Mouse (Mus musculus) liver, embryonic 15.5 days (tissue): ENCODE measurements around the gene Snapc3. TPM values are rescaled to one million over a fixed set of nuclear protein-coding genes. Genes with fewer than 3 reads are reported as not detected.

Source experiments
- ATAC-seq: fragments of 200-750 bp; cut with Nextera tagmentation; 2 replicates; pipeline ENCODE4 v1.8.0; 2017; ENCODE audit warnings: moderate number of reproducible peaks, mild to moderate bottlenecking, moderate library complexity; ENCODE audit not compliant: insufficient read depth
- H3K27ac ChIP-seq: fragments of 300-500 bp; sonication (generic); replicated peaks from 2 replicates; pipeline ENCODE4 v1.5.1; 2015; ENCODE audit warnings: mild to moderate bottlenecking, inconsistent platforms
- H3K27me3 ChIP-seq: fragments of 300-500 bp; sonication (generic); 2 replicates; pipeline ENCODE4 v1.6.1; 2015; ENCODE audit warnings: mild to moderate bottlenecking, inconsistent platforms
- H3K36me3 ChIP-seq: fragments of 300-500 bp; sonication (generic); replicated peaks from 2 replicates; pipeline ENCODE4 v1.6.1; 2015; ENCODE audit warnings: moderate library complexity, mild to moderate bottlenecking, inconsistent platforms
- H3K4me1 ChIP-seq: fragments of 300-500 bp; sonication (generic); replicated peaks from 2 replicates; pipeline ENCODE4 v1.6.1; 2015; ENCODE audit warnings: inconsistent platforms
- H3K4me2 ChIP-seq: fragments of 300-500 bp; sonication (generic); 2 replicates; pipeline ENCODE4 v1.6.1; 2015; ENCODE audit warnings: moderate library complexity, mild to moderate bottlenecking, inconsistent platforms
- H3K4me3 ChIP-seq: fragments of 300-500 bp; sonication (generic); replicated peaks from 2 replicates; pipeline ENCODE4 v1.5.1; 2015; ENCODE audit warnings: mild to moderate bottlenecking, inconsistent platforms
- H3K9ac ChIP-seq: fragments of 300-500 bp; sonication (generic); 2 replicates; pipeline ENCODE4 v1.6.1; 2015; ENCODE audit warnings: moderate library complexity, mild to moderate bottlenecking, inconsistent platforms
- H3K9me3 ChIP-seq: fragments of 300-500 bp; sonication (generic); replicated peaks from 2 replicates; pipeline ENCODE4 v1.6.1; 2016; ENCODE audit warnings: inconsistent platforms
- WGBS: fragments of 180-500 bp; shearing (Covaris S2); methylation state at CpG from one replicate; pipeline ENCODE4 v1.1.7; 2015; ENCODE audit warnings: mixed read lengths; ENCODE audit not compliant: insufficient replicate concordance; 5-methylcytosine and 5-hydroxymethylcytosine counted together
- polyA plus RNA-seq: library from polyadenylated mRNA; unstranded; fragments of >200 nt; fragmentation: Nextera tagmentation; extraction: Ambion mirVana; gene quantifications from 2 replicates; pipeline ENCODE4 v1.2.1, GENCODE M21; 2015

The Snapc3 gene
- polyA plus RNA-seq, 1 experiment from 2014 or later = 8.6 TPM

- peak overlapping the region; percentile 96 for H3K4me3 ChIP-seq
- no peak for ATAC-seq
- peak overlapping the region; percentile 89; the same call in 1 of the 2 replicates for H3K9ac ChIP-seq
- no peaks in the 10 kb centered on the region for H3K27me3 ChIP-seq
- WGBS = 54% methylated on average over 2 of the region's 2 CpGs
- H3K27ac ChIP-seq = no peak overlapping the region
- 0 out of 2 replicates have a peak, but pooled peaks cover 3% of the 10 kb centered on the region for H3K36me3 ChIP-seq
- peaks cover 18% of the 10 kb centered on the region for H3K4me1 ChIP-seq
- H3K9me3 ChIP-seq = no peaks in the 10 kb centered on the region
- H3K4me2 ChIP-seq = peak overlapping the region; percentile 82
Measured at GRCm38 (mm10) chr4:83418781-83419180, 1.3 kb downstream of the Snapc3 start.

DNA sequence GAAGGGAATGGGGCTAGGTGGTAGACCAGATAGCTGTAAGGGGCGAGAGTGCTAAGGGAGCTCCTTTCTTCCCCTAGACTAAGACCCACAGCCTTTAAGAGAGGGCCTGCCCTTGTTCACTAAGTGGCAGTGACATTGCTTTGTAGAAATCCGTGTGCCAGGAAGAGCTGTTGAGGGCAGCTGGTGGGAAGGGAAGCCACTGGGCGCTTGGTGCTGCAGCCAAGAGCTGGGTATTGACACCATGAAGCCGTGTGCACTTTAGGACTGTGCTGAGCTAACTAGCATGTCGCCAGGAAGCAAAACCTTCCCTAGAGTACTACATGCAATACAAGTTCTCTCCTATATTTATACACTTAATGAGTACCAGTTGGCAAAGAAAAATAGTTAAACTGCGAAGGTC is 6.1 kb downstream of the Snapc3 start:
- no peak for ATAC-seq
- peaks cover 28% of the 10 kb centered on the region for H3K36me3 ChIP-seq

DNA sequence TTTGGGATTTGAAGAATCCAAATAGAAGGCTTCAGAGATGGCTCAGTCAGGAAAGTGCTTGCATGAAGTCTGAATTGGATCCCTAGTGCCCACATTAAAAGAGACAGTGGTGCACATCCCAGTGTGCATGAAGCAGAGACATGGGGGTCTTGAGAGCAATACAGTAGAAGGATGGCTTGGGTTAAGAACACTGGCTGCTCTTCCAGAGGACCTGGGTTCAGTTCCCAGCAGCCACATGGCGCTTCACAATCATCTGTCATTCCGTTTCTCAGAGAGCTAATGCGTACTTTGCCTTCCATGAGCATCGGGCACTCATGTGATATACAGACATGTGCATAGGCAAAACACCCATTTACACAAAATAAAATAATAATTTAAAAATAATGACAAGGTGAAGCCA is 7.6 kb downstream of the Snapc3 start:
- 83% methylated on average over 4 of the region's 4 CpGs for WGBS
- no peak for ATAC-seq
- H3K9ac ChIP-seq = no peak overlapping the region
- H3K27me3 ChIP-seq = no peaks in the 10 kb centered on the region
- no peak overlapping the region for H3K4me2 ChIP-seq
- no peak overlapping the region for H3K4me3 ChIP-seq
- H3K4me1 ChIP-seq = no peaks in the 10 kb centered on the region
- no peaks in the 10 kb centered on the region for H3K9me3 ChIP-seq
- no peak overlapping the region for H3K27ac ChIP-seq
- peaks cover 38% of the 10 kb centered on the region for H3K36me3 ChIP-seq

More for the DNA sequence above, 6.1 kb downstream of the Snapc3 start:
- H3K4me1 ChIP-seq = peaks cover 7% of the 10 kb centered on the region
- H3K27me3 ChIP-seq = no peaks in the 10 kb centered on the region
- H3K4me2 ChIP-seq = no peak overlapping the region
- H3K4me3 ChIP-seq = no peak overlapping the region
- H3K9me3 ChIP-seq = no peaks in the 10 kb centered on the region
- no peak overlapping the region for H3K27ac ChIP-seq
- H3K9ac ChIP-seq = no peak overlapping the region
- 83% methylated on average over 6 of the region's 6 CpGs for WGBS

- H3K27ac ChIP-seq = no peak overlapping the region
- peaks cover 46% of the 10 kb centered on the region for H3K36me3 ChIP-seq
- no peak overlapping the region for H3K4me3 ChIP-seq
- no peaks in the 10 kb centered on the region for H3K27me3 ChIP-seq
- WGBS = 85% methylated on average over 7 of the region's 7 CpGs
- ATAC-seq = no peak
- no peaks in the 10 kb centered on the region for H3K4me1 ChIP-seq
- H3K4me2 ChIP-seq = no peak overlapping the region
- no peak overlapping the region for H3K9ac ChIP-seq
- no peaks in the 10 kb centered on the region for H3K9me3 ChIP-seq
Measured at GRCm38 (mm10) chr4:83427141-83427540, 9.6 kb downstream of the Snapc3 start.

DNA sequence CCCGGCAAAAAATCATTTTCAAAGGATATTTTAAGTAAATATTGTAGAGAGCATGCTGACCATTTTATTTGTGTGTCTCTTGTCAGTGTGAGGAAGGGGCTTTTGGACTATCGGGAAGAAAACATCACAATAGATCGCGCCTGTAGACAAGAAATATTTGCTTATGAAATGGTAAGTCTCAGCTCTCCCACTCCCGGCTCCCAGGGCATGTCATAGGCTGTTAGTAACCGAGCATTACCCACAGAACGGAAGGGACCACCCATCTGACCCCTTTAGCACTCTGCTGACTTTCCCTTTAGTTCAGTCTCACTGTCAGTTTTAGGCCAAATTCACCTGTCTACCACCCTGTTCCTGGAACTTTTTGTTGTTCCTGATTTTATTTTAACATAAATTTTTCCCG is 10.2 kb downstream of the Snapc3 start:
- no peak for ATAC-seq
- Histone ChIP-seq H3K4me3 (no peak overlapping the region), H3K9me3 (no peaks in the 10 kb centered on the region), H3K27ac (no peak overlapping the region), H3K4me2 (no peak overlapping the region), H3K9ac (no peak overlapping the region), H3K4me1 (no peaks in the 10 kb centered on the region), H3K27me3 (no peaks in the 10 kb centered on the region), H3K36me3 (peaks cover 51% of the 10 kb centered on the region)
- 82% methylated on average over 8 of the region's 8 CpGs for WGBS

GRCm38 (mm10) chr4:83428845-83429244 is 11.3 kb downstream of the Snapc3 start:
- Histone ChIP-seq H3K4me1 (no peaks in the 10 kb centered on the region), H3K9ac (no peak overlapping the region), H3K4me3 (no peak overlapping the region), H3K27me3 (no peaks in the 10 kb centered on the region), H3K4me2 (no peak overlapping the region), H3K36me3 (peaks cover 58% of the 10 kb centered on the region), H3K9me3 (no peaks in the 10 kb centered on the region), H3K27ac (no peak overlapping the region)
- no peak for ATAC-seq
- WGBS = 74% methylated on average over 4 of the region's 4 CpGs

DNA sequence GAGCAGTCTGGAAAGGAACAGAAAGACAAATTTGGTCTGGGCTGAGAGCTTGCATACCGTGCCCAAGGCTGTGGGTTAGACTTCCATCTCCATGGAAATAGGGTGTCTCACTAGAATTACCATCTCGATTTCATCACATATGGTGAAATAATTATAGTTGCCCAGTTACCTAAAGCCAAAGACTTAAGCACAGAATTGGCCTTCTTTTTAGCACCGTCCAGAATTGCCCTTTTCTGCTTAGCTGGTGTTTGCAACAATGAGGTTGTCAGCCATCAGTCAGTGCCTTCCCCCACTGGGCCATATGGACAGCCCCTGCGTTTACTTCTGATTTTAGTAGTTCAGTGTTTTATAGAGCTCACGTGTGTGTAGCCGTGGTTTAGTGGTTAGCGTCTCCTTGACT is 14.4 kb downstream of the Snapc3 start:
- Histone ChIP-seq H3K9ac (no peak overlapping the region), H3K4me2 (no peak overlapping the region), H3K27me3 (no peaks in the 10 kb centered on the region), H3K4me1 (no peaks in the 10 kb centered on the region), H3K9me3 (no peaks in the 10 kb centered on the region), H3K27ac (no peak overlapping the region), H3K36me3 (peaks cover 67% of the 10 kb centered on the region), H3K4me3 (no peak overlapping the region)
- WGBS = 78% methylated on average over 7 of the region's 7 CpGs
- no peak for ATAC-seq

DNA sequence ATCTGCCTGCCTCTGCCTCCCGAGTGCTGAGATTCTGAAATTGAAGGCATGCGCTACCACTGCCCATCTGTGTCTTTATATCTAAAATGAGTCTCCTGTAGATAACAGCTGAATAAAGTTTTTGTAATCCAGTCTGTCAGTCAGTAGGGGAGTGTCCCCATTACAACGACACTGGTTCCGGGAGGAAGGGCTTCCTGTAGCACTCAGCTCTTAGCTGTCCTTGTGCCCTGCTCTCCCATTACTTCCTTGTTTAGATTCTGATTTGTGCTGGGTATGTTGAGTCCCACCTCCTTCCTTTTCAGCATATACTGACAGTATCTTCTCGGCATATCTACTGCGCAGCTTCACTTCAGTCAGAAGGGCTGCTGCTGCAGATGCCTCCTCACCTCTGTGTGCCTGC is 15.4 kb downstream of the Snapc3 start:
- WGBS = 74% methylated on average over 6 of the region's 6 CpGs
- peaks cover 70% of the 10 kb centered on the region for H3K36me3 ChIP-seq
- H3K27me3 ChIP-seq = no peaks in the 10 kb centered on the region
- no peak overlapping the region for H3K4me3 ChIP-seq
- H3K9ac ChIP-seq = no peak overlapping the region
- no peak for ATAC-seq
- H3K4me2 ChIP-seq = no peak overlapping the region
- no peak overlapping the region for H3K27ac ChIP-seq
- no peaks in the 10 kb centered on the region for H3K9me3 ChIP-seq
- H3K4me1 ChIP-seq = no peaks in the 10 kb centered on the region

DNA sequence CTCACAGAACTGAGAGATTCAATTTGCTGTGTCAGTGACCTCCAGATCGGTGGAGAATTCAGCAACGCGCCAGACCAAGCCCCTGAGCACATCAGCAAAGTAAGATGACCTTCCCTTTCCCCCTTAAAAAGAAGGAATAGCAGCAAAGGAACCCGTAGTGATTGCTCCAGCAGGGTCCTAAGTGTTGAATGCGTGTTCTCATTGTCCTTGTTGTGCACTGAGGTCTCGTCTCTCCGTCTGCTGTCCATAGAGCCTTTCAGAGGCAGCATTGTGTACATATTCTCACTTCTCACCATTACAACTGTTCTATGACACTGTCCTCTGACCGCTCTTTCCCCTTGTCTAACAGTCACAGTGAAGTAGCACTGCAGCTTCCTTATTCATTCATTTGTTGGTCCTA is 18.9 kb downstream of the Snapc3 start:
- Histone ChIP-seq H3K27ac (no peak overlapping the region), H3K27me3 (no peaks in the 10 kb centered on the region), H3K9me3 (no peaks in the 10 kb centered on the region), H3K4me2 (no peak overlapping the region), H3K9ac (no peak overlapping the region), H3K4me1 (0 out of 2 replicates have a peak, but pooled peaks cover 7% of the 10 kb centered on the region), H3K36me3 (peaks cover 60% of the 10 kb centered on the region), H3K4me3 (no peak overlapping the region)
- WGBS = 81% methylated on average over 8 of the region's 8 CpGs
- ATAC-seq = no peak

DNA sequence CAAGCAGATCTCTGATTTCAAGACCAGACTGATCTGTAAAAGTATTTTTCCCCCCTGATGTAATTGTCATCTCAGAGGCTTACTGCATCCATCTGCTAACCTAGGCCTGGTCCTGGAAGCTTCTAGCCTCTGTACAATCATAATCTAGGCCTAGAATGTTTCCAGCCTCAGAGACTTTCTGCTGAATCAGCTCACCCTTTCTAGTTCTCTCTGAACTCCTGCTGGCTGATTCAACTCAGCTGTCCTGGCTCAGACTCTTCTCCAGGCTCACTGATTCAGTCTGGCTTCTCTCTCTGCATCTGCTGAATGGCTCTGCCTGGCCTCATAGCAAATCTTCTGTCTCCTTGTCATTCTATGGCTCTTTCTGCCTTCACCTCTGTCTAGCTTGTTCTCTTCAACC is 20.6 kb downstream of the Snapc3 start:
- no peak overlapping the region for H3K9ac ChIP-seq
- H3K4me2 ChIP-seq = no peak overlapping the region
- no peak overlapping the region for H3K4me3 ChIP-seq
- H3K36me3 ChIP-seq = peaks cover 60% of the 10 kb centered on the region
- ATAC-seq = no peak
- H3K27ac ChIP-seq = no peak overlapping the region
- 0 out of 2 replicates have a peak, but pooled peaks cover 7% of the 10 kb centered on the region for H3K4me1 ChIP-seq
- no peaks in the 10 kb centered on the region for H3K27me3 ChIP-seq
- no peaks in the 10 kb centered on the region for H3K9me3 ChIP-seq

GRCm38 (mm10) chr4:83439045-83439444 is 21.5 kb downstream of the Snapc3 start:
- H3K36me3 ChIP-seq = peaks cover 52% of the 10 kb centered on the region
- no peak for ATAC-seq

DNA sequence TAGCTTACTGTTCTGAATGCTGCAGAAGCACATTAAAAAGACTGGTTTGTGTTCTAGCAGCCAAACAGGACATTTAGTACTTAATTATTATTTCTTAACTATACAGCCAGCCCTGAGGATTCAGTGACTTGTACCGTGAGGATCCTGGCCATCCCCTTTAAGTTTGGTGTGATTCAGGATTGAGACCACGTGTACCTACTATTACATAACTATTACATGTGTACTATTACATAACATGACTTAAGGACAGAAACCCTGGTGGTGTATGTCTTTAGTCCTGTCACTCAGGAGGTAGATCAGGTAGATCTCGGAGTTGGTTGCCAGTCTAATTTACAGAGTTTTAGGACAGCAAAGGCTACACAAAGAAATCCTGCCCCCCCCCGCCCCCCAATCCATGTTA is 23.5 kb downstream of the Snapc3 start:
- H3K9ac ChIP-seq = no peak overlapping the region
- WGBS = 70% methylated on average over 4 of the region's 4 CpGs
- peaks cover 40% of the 10 kb centered on the region for H3K36me3 ChIP-seq

More at GRCm38 (mm10) chr4:83439045-83439444, 21.5 kb downstream of the Snapc3 start:
- H3K9me3 ChIP-seq = no peaks in the 10 kb centered on the region
- no peak overlapping the region for H3K9ac ChIP-seq
- no peaks in the 10 kb centered on the region for H3K27me3 ChIP-seq
- 0 out of 2 replicates have a peak, but pooled peaks cover 7% of the 10 kb centered on the region for H3K4me1 ChIP-seq
- H3K27ac ChIP-seq = no peak overlapping the region
- 35% methylated on average over 5 of the region's 5 CpGs for WGBS
- no peak overlapping the region for H3K4me3 ChIP-seq
- no peak overlapping the region for H3K4me2 ChIP-seq

More for the DNA sequence above, 23.5 kb downstream of the Snapc3 start:
- H3K4me3 ChIP-seq = no peak overlapping the region
- no peaks in the 10 kb centered on the region for H3K27me3 ChIP-seq
- no peak overlapping the region for H3K27ac ChIP-seq
- H3K9me3 ChIP-seq = no peaks in the 10 kb centered on the region
- 0 out of 2 replicates have a peak, but pooled peaks cover 7% of the 10 kb centered on the region for H3K4me1 ChIP-seq
- H3K4me2 ChIP-seq = no peak overlapping the region
- ATAC-seq = no peak
